Mouse (Mus musculus): ENCODE measurements around the gene Rrp9.

DNA sequence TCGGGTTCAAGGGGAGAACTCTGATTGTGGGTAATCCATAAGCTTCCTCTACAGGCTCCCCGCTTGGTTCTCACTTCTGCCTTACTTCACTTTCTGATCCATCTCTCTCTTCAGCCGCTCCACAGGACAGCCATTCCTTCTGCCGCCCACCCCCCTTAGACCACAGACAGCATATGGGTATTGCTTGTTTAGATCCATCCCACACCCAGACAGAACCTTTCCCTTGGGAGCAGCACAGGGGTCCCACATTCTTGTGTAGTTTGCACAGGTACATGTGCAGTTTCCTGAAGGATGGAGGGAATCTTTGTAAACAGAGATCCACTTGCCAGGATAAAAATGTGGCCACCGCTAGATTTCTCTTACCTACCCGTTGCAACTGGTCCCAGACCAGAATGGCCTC is 23.4 kb upstream of the Rrp9 start:
- TF ChIP-seq HCFC1 (IDR thresholded peaks at IDR 0.05; ENCODE audit: borderline replicate concordance, insufficient read depth, low read length) (no peak), MAFK (IDR thresholded peaks at IDR 0.05; ENCODE audit: insufficient read depth, low read depth, low read length) (no peak)

Measured in ES-E14 (cell line).